Mouse (Mus musculus) heart, postnatal 0 days (tissue): ENCODE measurements at regions not wholly inside any gene's neighbourhood (a gene's known extent, or its start where the extent isn't known, plus 50 kb on each side); places are given as distances from the start of the nearest gene placed in this dataset.

ENCODE experiments used
- ATAC-seq: fragments of 200-750 bp; cut with Nextera tagmentation; 2 replicates; pipeline ENCODE4 v1.8.0; 2017; ENCODE audit warnings: low read depth, moderate number of reproducible peaks, moderate library complexity; ENCODE audit not compliant: insufficient read depth
- DNase-seq: peaks from one replicate; pipeline ENCODE4 v3.0.0-alpha.2; 2016; ENCODE audit warnings: low spot score
- H3K27ac ChIP-seq: fragments of 300-500 bp; sonication (generic); 2 replicates; pipeline ENCODE4 v1.5.1; 2014; ENCODE audit warnings: low read depth, mild to moderate bottlenecking
- H3K27me3 ChIP-seq: fragments of 300-500 bp; sonication (generic); 2 replicates; pipeline ENCODE4 v1.6.1; 2014; ENCODE audit warnings: low read length, mixed read lengths; ENCODE audit not compliant: control insufficient read depth, insufficient read depth
- H3K36me3 ChIP-seq: fragments of 300-500 bp; sonication (generic); replicated peaks from 2 replicates; pipeline ENCODE4 v1.6.1; 2014; ENCODE audit warnings: low read length, mixed read lengths; ENCODE audit not compliant: control insufficient read depth, insufficient read depth
- H3K4me1 ChIP-seq: fragments of 300-500 bp; sonication (generic); 2 replicates; pipeline ENCODE4 v1.6.1; 2014; ENCODE audit warnings: antibody characterized with exemption; ENCODE audit not compliant: control insufficient read depth, insufficient read depth
- H3K4me2 ChIP-seq: fragments of 300-500 bp; sonication (generic); 2 replicates; pipeline ENCODE4 v1.6.1; 2014; ENCODE audit warnings: low read depth, mild to moderate bottlenecking, low read length, moderate library complexity
- H3K4me3 ChIP-seq: fragments of 300-500 bp; sonication (generic); 2 replicates; pipeline ENCODE4 v1.5.1; 2014; ENCODE audit warnings: low read depth, low read length
- H3K9ac ChIP-seq: fragments of 300-500 bp; sonication (generic); replicated peaks from 2 replicates; pipeline ENCODE4 v1.6.1; 2014; ENCODE audit warnings: low read depth, low read length, mixed read lengths
- H3K9me3 ChIP-seq: fragments of 300-500 bp; sonication (generic); replicated peaks from 2 replicates; pipeline ENCODE4 v1.6.1; 2016; ENCODE audit warnings: low read length; ENCODE audit not compliant: control insufficient read depth
- CTCF ChIP-seq: IDR thresholded peaks from 2 replicates; pipeline ENCODE4 v1.5.1; 2016; ENCODE audit warnings: antibody characterized with exemption, control low read depth, low read depth
- EP300 ChIP-seq: IDR thresholded peaks from 2 replicates; pipeline ENCODE4 v1.6.1; 2016; ENCODE audit warnings: antibody characterized with exemption, low read depth
- WGBS: fragments of 180-500 bp; shearing (Covaris S2); extraction: QIAGEN DNeasy Blood & Tissue Kit; methylation state at CpG from one replicate; pipeline ENCODE4 v1.1.7; 2014; 5-methylcytosine and 5-hydroxymethylcytosine counted together

GRCm38 (mm10) chr15:96944741-96945140 lies 111.0 kb downstream of the Slc38a4 start:
- no peak for DNase-seq
- H3K9ac ChIP-seq, result no peak overlapping the region
- no peak overlapping the region for H3K4me3 ChIP-seq
- no peaks in the 10 kb centered on the region for H3K27me3 ChIP-seq
- H3K4me1 ChIP-seq, result no peaks in the 10 kb centered on the region
- no peak overlapping the region for H3K27ac ChIP-seq
- no peak overlapping the region for H3K4me2 ChIP-seq
- H3K36me3 ChIP-seq, result no peaks in the 10 kb centered on the region
- 93% methylated on average over 4 of the region's 4 CpGs for WGBS
- TF ChIP-seq EP300 (no peak), CTCF (no peak)
- no peaks in the 10 kb centered on the region for H3K9me3 ChIP-seq
- no peak for ATAC-seq

GRCm38 (mm10) chr15:96942651-96943050 lies 113.1 kb downstream of the Slc38a4 start:
- peaks cover 3% of the 10 kb centered on the region for H3K4me1 ChIP-seq
- H3K27ac ChIP-seq, result no peak overlapping the region
- no peaks in the 10 kb centered on the region for H3K36me3 ChIP-seq
- H3K9me3 ChIP-seq, result no peaks in the 10 kb centered on the region
- no peak overlapping the region for H3K4me3 ChIP-seq
- H3K4me2 ChIP-seq, result no peak overlapping the region
- H3K9ac ChIP-seq, result no peak overlapping the region
- WGBS, result 79% methylated on average over 4 of the region's 4 CpGs
- no peak for DNase-seq
- H3K27me3 ChIP-seq, result no peaks in the 10 kb centered on the region
- TF ChIP-seq EP300 (no peak), CTCF (no peak)
- ATAC-seq, result no peak

GRCm38 (mm10) chr15:96938406-96938805 lies 117.3 kb downstream of the Slc38a4 start:
- WGBS, result 62% methylated on average over 4 of the region's 4 CpGs
- Histone ChIP-seq H3K36me3 (no peaks in the 10 kb centered on the region), H3K4me2 (no peak overlapping the region), H3K9ac (no peak overlapping the region), H3K4me3 (no peak overlapping the region), H3K27ac (no peak overlapping the region), H3K9me3 (no peaks in the 10 kb centered on the region), H3K4me1 (peaks cover 10% of the 10 kb centered on the region), H3K27me3 (no peaks in the 10 kb centered on the region)
- no peak for DNase-seq
- ATAC-seq, result no peak
- no peak for TF ChIP-seq CTCF
- TF ChIP-seq EP300, result no peak

- Histone ChIP-seq H3K4me1 (peaks cover 10% of the 10 kb centered on the region), H3K36me3 (no peaks in the 10 kb centered on the region), H3K27ac (no peak overlapping the region), H3K9ac (no peak overlapping the region), H3K4me2 (no peak overlapping the region), H3K27me3 (no peaks in the 10 kb centered on the region), H3K4me3 (no peak overlapping the region), H3K9me3 (no peaks in the 10 kb centered on the region)
- peak; percentile 33 for DNase-seq
- 9% methylated on average over 6 of the region's 6 CpGs for WGBS
- TF ChIP-seq EP300 (no peak), CTCF (no peak)
- ATAC-seq, result 0 out of 2 replicates have a peak, but pooled peaks have one; percentile 9
These were observed 118.1 kb downstream of the Slc38a4 start for GRCm38 (mm10) chr15:96937623-96938022.

GRCm38 (mm10) chr15:96936705-96937346 lies 118.9 kb downstream of the Slc38a4 start:
- H3K9ac ChIP-seq, result no peak overlapping the region; the same call in 1 of the 2 replicates
- DNase-seq (peak; percentile 97), ATAC-seq (peak; percentile 91)
- H3K4me3 ChIP-seq, result peak overlapping the region; percentile 29
- peak overlapping the region; percentile 52 for H3K4me2 ChIP-seq
- H3K27ac ChIP-seq, result no peak overlapping the region
- peaks cover 10% of the 10 kb centered on the region for H3K4me1 ChIP-seq
- TF ChIP-seq CTCF (peak; percentile 100), EP300 (no peak)
- H3K36me3 ChIP-seq, result no peaks in the 10 kb centered on the region
- 4% methylated on average over 18 of the region's 18 CpGs for WGBS
- H3K9me3 ChIP-seq, result no peaks in the 10 kb centered on the region
- H3K27me3 ChIP-seq, result no peaks in the 10 kb centered on the region

GRCm38 (mm10) chr15:96936216-96936615 lies 119.5 kb downstream of the Slc38a4 start:
- Histone ChIP-seq H3K27ac (no peak overlapping the region), H3K9me3 (no peaks in the 10 kb centered on the region), H3K4me2 (peak overlapping the region; percentile 52), H3K36me3 (no peaks in the 10 kb centered on the region), H3K4me3 (peak overlapping the region; percentile 29), H3K9ac (no peak overlapping the region; the same call in 1 of the 2 replicates), H3K27me3 (no peaks in the 10 kb centered on the region), H3K4me1 (peaks cover 10% of the 10 kb centered on the region)
- DNase-seq (no peak), ATAC-seq (no peak)
- 81% methylated on average over 5 of the region's 5 CpGs for WGBS
- TF ChIP-seq CTCF (no peak), EP300 (no peak)
